ENCODE assay signal across 19 mouse cellular contexts in the genomic region with DNA sequence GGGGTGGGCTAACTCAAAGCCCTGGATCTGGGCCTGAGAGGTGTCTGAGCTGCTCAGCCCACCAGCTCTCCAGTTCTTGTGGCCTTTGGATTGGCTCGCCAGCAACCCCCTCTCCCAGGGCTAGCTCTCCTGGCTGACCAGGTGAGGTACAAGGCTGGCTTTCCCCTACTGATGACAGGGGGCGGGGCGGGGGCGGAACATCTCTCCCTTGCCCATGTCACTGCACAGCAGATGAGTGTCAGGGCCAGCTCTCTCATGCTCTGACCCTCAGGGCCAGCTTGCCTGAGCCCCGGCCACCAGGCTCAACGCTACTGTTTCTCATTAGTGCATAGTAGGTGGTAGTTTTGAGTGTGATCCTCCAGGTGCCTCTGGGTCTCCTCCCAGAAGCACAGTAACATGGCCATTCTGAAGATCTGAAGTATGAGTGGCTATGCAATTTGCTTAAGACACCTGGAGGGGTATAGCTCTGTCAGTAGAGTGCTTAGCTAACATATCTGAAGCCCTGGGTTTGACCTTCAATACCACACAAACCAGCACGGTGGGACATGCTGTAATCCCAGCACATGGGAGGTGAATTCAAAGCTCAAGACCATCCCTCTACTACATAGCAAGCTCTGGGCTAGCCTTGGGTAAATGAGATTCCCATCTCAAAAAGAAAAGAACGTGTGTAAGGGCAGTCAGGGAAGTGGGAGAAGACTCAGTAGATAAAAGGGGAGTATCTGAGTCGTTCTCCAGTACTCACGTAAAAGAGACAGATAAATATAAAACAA. TPM values are rescaled to one million over a fixed set of nuclear protein-coding genes. Genes with fewer than 3 reads are reported as not detected.
DNase-seq lines count a peak whose midpoint lies in the region; ATAC-seq and TF ChIP-seq lines count a peak whose summit lies in the region.
"Had no signal": no experiment of that assay in that cellular context is flagged by ENCODE, and none has a peak within 500 bp of the region (broad histone marks: within the 10 kb centered on the region; RNA-seq: fewer than 3 reads in every experiment).

No protein-coding gene starts in this region.

- H3K4me3 ChIP-seq in forebrain, embryonic 11.5 days (ENCODE audit: low read depth, low read length) = no peak overlapping the region
- no peak overlapping the region for H3K4me3 ChIP-seq in forebrain, embryonic 10.5 days
- H3K4me3 ChIP-seq in midbrain, embryonic 11.5 days (ENCODE audit: low read depth, low read length) = no peak overlapping the region
- H3K4me3 ChIP-seq in midbrain, embryonic 14.5 days (replicated peaks; ENCODE audit: low read depth, low read length) = no peak overlapping the region
- H3K4me3 ChIP-seq in liver, embryonic 13.5 days (replicated peaks) = no peak overlapping the region
- H3K4me3 ChIP-seq in lung, postnatal 0 days (ENCODE audit: low read depth, low read length) = no peak overlapping the region
- H3K4me3 ChIP-seq: embryonic facial prominence, embryonic 13.5 days; heart, embryonic 15.5 days; stomach, embryonic 15.5 days had no signal

- no peak overlapping the region for H3K4me2 ChIP-seq in forebrain, embryonic 11.5 days (ENCODE audit: low read depth, low read length, severe bottlenecking)
- H3K4me2 ChIP-seq in midbrain, embryonic 11.5 days = no peak overlapping the region
- no peak overlapping the region for H3K4me2 ChIP-seq in midbrain, embryonic 14.5 days (ENCODE audit: low read length)
- peak overlapping the region; percentile 41 for H3K4me2 ChIP-seq in liver, embryonic 13.5 days
- H3K4me2 ChIP-seq in lung, postnatal 0 days (replicated peaks; ENCODE audit: low read depth, low read length) = no peak overlapping the region
- H3K4me2 ChIP-seq: embryonic facial prominence, embryonic 13.5 days; heart, embryonic 15.5 days; stomach, embryonic 15.5 days had no signal

- H3K36me3 ChIP-seq in forebrain, embryonic 11.5 days (ENCODE audit: control insufficient read depth, insufficient read depth, low read length) = no peaks in the 10 kb centered on the region
- H3K36me3 ChIP-seq in forebrain, embryonic 10.5 days (replicated peaks) = no peaks in the 10 kb centered on the region
- no peaks in the 10 kb centered on the region for H3K36me3 ChIP-seq in midbrain, embryonic 11.5 days (ENCODE audit: control insufficient read depth, insufficient read depth, low read length)
- no peaks in the 10 kb centered on the region for H3K36me3 ChIP-seq in midbrain, embryonic 14.5 days (ENCODE audit: control insufficient read depth, insufficient read depth, low read length)
- no peaks in the 10 kb centered on the region for H3K36me3 ChIP-seq in liver, embryonic 13.5 days
- no peaks in the 10 kb centered on the region for H3K36me3 ChIP-seq in lung, postnatal 0 days (ENCODE audit: insufficient read depth, low read length)
- H3K36me3 ChIP-seq: embryonic facial prominence, embryonic 13.5 days; heart, embryonic 15.5 days; stomach, embryonic 15.5 days had no signal

- TF ChIP-seq EP300 in lung, postnatal 0 days (IDR thresholded peaks at IDR 0.05) = no peak

- H3K9me3 ChIP-seq in forebrain, embryonic 11.5 days (ENCODE audit: control insufficient read depth, low read length) = no peaks in the 10 kb centered on the region
- H3K9me3 ChIP-seq in forebrain, embryonic 10.5 days = no peaks in the 10 kb centered on the region
- no peaks in the 10 kb centered on the region for H3K9me3 ChIP-seq in midbrain, embryonic 11.5 days (ENCODE audit: control insufficient read depth, low read length)
- no peaks in the 10 kb centered on the region for H3K9me3 ChIP-seq in midbrain, embryonic 14.5 days (ENCODE audit: control insufficient read depth, low read length)
- no peaks in the 10 kb centered on the region for H3K9me3 ChIP-seq in liver, embryonic 13.5 days (replicated peaks)
- H3K9me3 ChIP-seq in lung, postnatal 0 days (ENCODE audit: low read length) = no peaks in the 10 kb centered on the region
- H3K9me3 ChIP-seq: embryonic facial prominence, embryonic 13.5 days; heart, embryonic 15.5 days; stomach, embryonic 15.5 days had no signal

- H3K27ac ChIP-seq in forebrain, embryonic 11.5 days (ENCODE audit: low read depth, low read length) = no peak overlapping the region
- H3K27ac ChIP-seq in forebrain, embryonic 10.5 days = no peak overlapping the region
- no peak overlapping the region for H3K27ac ChIP-seq in midbrain, embryonic 11.5 days (ENCODE audit: low read depth, low read length)
- no peak overlapping the region for H3K27ac ChIP-seq in midbrain, embryonic 14.5 days (replicated peaks; ENCODE audit: low read depth, low read length)
- H3K27ac ChIP-seq in liver, embryonic 13.5 days = no peak overlapping the region
- H3K27ac ChIP-seq in lung, postnatal 0 days (ENCODE audit: low read length) = no peak overlapping the region
- H3K27ac ChIP-seq: embryonic facial prominence, embryonic 13.5 days; heart, embryonic 15.5 days; macrophage; stomach, embryonic 15.5 days had no signal

- H3K27me3 ChIP-seq in forebrain, embryonic 11.5 days (ENCODE audit: control insufficient read depth, insufficient read depth, low read length) = no peaks in the 10 kb centered on the region
- 0 out of 2 replicates have a peak, but pooled peaks cover 8% of the 10 kb centered on the region for H3K27me3 ChIP-seq in forebrain, embryonic 10.5 days (ENCODE audit: poor library complexity, severe bottlenecking)
- no peaks in the 10 kb centered on the region for H3K27me3 ChIP-seq in midbrain, embryonic 11.5 days (ENCODE audit: control insufficient read depth, insufficient read depth, low read length)
- H3K27me3 ChIP-seq in midbrain, embryonic 14.5 days (ENCODE audit: control insufficient read depth, insufficient read depth, low read length) = no peaks in the 10 kb centered on the region
- no peaks in the 10 kb centered on the region for H3K27me3 ChIP-seq in liver, embryonic 13.5 days
- H3K27me3 ChIP-seq in lung, postnatal 0 days (replicated peaks; ENCODE audit: insufficient read depth, low read length) = no peaks in the 10 kb centered on the region
- H3K27me3 ChIP-seq: embryonic facial prominence, embryonic 13.5 days; heart, embryonic 15.5 days; stomach, embryonic 15.5 days had no signal

- no peak for TF ChIP-seq CTCF in lung, postnatal 0 days (IDR thresholded peaks at IDR 0.05)

- 0 out of 2 replicates have a peak, but pooled peaks have one; percentile 27 for ATAC-seq in forebrain, embryonic 11.5 days (replicated peaks; ENCODE audit: low FRiP score)
- ATAC-seq in midbrain, embryonic 11.5 days (ENCODE audit: low FRiP score) = 0 out of 2 replicates have a peak, but pooled peaks have one; percentile 16
- no peak for ATAC-seq in midbrain, embryonic 14.5 days (ENCODE audit: low FRiP score, low TSS enrichment)
- peak; percentile 53 for ATAC-seq in liver, embryonic 13.5 days (ENCODE audit: low read depth)
- ATAC-seq in lung, postnatal 0 days = no peak
- ATAC-seq: Patski had no signal

- H3K4me1 ChIP-seq in forebrain, embryonic 11.5 days (replicated peaks; ENCODE audit: control insufficient read depth, insufficient read depth, low read length) = no peaks in the 10 kb centered on the region
- no peaks in the 10 kb centered on the region for H3K4me1 ChIP-seq in forebrain, embryonic 10.5 days
- H3K4me1 ChIP-seq in midbrain, embryonic 11.5 days (ENCODE audit: control insufficient read depth, insufficient read depth, low read length) = no peaks in the 10 kb centered on the region
- H3K4me1 ChIP-seq in midbrain, embryonic 14.5 days (ENCODE audit: control insufficient read depth, insufficient read depth, low read length) = no peaks in the 10 kb centered on the region
- H3K4me1 ChIP-seq in liver, embryonic 13.5 days (replicated peaks) = no peaks in the 10 kb centered on the region
- no peaks in the 10 kb centered on the region for H3K4me1 ChIP-seq in lung, postnatal 0 days (ENCODE audit: insufficient read depth, low read depth, low read length)
- H3K4me1 ChIP-seq: embryonic facial prominence, embryonic 13.5 days; heart, embryonic 15.5 days; stomach, embryonic 15.5 days had no signal

- WGBS in forebrain, embryonic 11.5 days = 74% methylated on average over 10 of the region's 10 CpGs
- WGBS in forebrain, embryonic 10.5 days = 78% methylated on average over 10 of the region's 10 CpGs
- 81% methylated on average over 10 of the region's 10 CpGs for WGBS in midbrain, embryonic 11.5 days
- WGBS in midbrain, embryonic 14.5 days = 80% methylated on average over 10 of the region's 10 CpGs
- 64% methylated on average over 10 of the region's 10 CpGs for WGBS in liver, embryonic 13.5 days (ENCODE audit: insufficient replicate concordance)
- WGBS in lung, postnatal 0 days = 64% methylated on average over 10 of the region's 10 CpGs

- no peak overlapping the region for H3K9ac ChIP-seq in forebrain, embryonic 11.5 days (ENCODE audit: low read length)
- H3K9ac ChIP-seq in midbrain, embryonic 11.5 days (ENCODE audit: low read length) = no peak overlapping the region
- no peak overlapping the region for H3K9ac ChIP-seq in midbrain, embryonic 14.5 days (replicated peaks; ENCODE audit: low read length)
- no peak overlapping the region for H3K9ac ChIP-seq in liver, embryonic 13.5 days
- no peak overlapping the region for H3K9ac ChIP-seq in lung, postnatal 0 days (replicated peaks; ENCODE audit: low read depth)
- H3K9ac ChIP-seq: embryonic facial prominence, embryonic 13.5 days; heart, embryonic 15.5 days; stomach, embryonic 15.5 days had no signal

- no peak for DNase-seq in forebrain, embryonic 11.5 days (ENCODE audit: low spot score)
- no peak for DNase-seq in forebrain, embryonic 10.5 days (ENCODE audit: extremely low spot score, low spot score)
- no peak for DNase-seq in midbrain, embryonic 11.5 days (ENCODE audit: low spot score, missing footprints)
- no peak for DNase-seq in midbrain, embryonic 14.5 days
- DNase-seq in liver, embryonic 13.5 days = no peak
- DNase-seq in spleen, postnatal 10 days (ENCODE audit: low spot score in 2 of 2) = no peak
- no peak for DNase-seq in lung, postnatal 0 days (ENCODE audit: low spot score)
- DNase-seq in left cerebral cortex, adult 11 months (ENCODE audit: low spot score) = no peak
- DNase-seq: cerebellum, postnatal 36 days; kidney, postnatal 4 days; thymus, postnatal 25 days had no signal

RNA-seq across cellular contexts. Expression of gene Smim13, which starts 11.4 kb away (rescaled TPM):
- polyA plus RNA-seq in forebrain, embryonic 11.5 days (2014; fragmentation: Nextera tagmentation; extraction: Ambion mirVana) = 13.1 and 14.3 TPM in 2 replicates
- 9.8 and 9.9 TPM in 2 replicates for polyA plus RNA-seq in forebrain, embryonic 10.5 days (2016; fragmentation: Nextera tagmentation; extraction: Ambion mirVana)
- polyA plus RNA-seq in midbrain, embryonic 11.5 days (2014; fragmentation: Nextera tagmentation; extraction: Ambion mirVana) = 13.2 and 13.7 TPM in 2 replicates
- 22.7 and 23.2 TPM in 2 replicates for polyA plus RNA-seq in midbrain, embryonic 14.5 days (2014; fragmentation: Nextera tagmentation; extraction: Ambion mirVana)
- 5.4 and 6.6 TPM in 2 replicates for polyA plus RNA-seq in liver, embryonic 13.5 days (2015; fragmentation: Nextera tagmentation; extraction: Ambion mirVana)
- polyA plus RNA-seq in lung, postnatal 0 days (2015; fragmentation: Nextera tagmentation; extraction: Ambion mirVana) = 8.2 and 9.0 TPM in 2 replicates

RNA-seq across cellular contexts. Expression of gene Elovl2, which starts 18.0 kb away (rescaled TPM):
- 52.8 and 55.4 TPM in 2 replicates for polyA plus RNA-seq in forebrain, embryonic 11.5 days (2014; fragmentation: Nextera tagmentation; extraction: Ambion mirVana)
- polyA plus RNA-seq in forebrain, embryonic 10.5 days (2016; fragmentation: Nextera tagmentation; extraction: Ambion mirVana) = 46.0 and 50.9 TPM in 2 replicates
- 48.3 and 56.3 TPM in 2 replicates for polyA plus RNA-seq in midbrain, embryonic 11.5 days (2014; fragmentation: Nextera tagmentation; extraction: Ambion mirVana)
- polyA plus RNA-seq in midbrain, embryonic 14.5 days (2014; fragmentation: Nextera tagmentation; extraction: Ambion mirVana) = 44.6 and 48.3 TPM in 2 replicates
- polyA plus RNA-seq in liver, embryonic 13.5 days (2015; fragmentation: Nextera tagmentation; extraction: Ambion mirVana) = 24.3 and 34.8 TPM in 2 replicates
- polyA plus RNA-seq in lung, postnatal 0 days (2015; fragmentation: Nextera tagmentation; extraction: Ambion mirVana) = 0.39 TPM in 2 replicates
- polyA plus RNA-seq: Patski had no signal

RNA-seq across cellular contexts. Expression of gene Gm17364, which starts 35.6 kb away (rescaled TPM):
- not detected in 2 replicates for polyA plus RNA-seq in forebrain, embryonic 11.5 days (2014; fragmentation: Nextera tagmentation; extraction: Ambion mirVana)
- polyA plus RNA-seq in forebrain, embryonic 10.5 days (2016; fragmentation: Nextera tagmentation; extraction: Ambion mirVana) = not detected in 2 replicates
- polyA plus RNA-seq in midbrain, embryonic 11.5 days (2014; fragmentation: Nextera tagmentation; extraction: Ambion mirVana) = not detected in 2 replicates
- polyA plus RNA-seq in midbrain, embryonic 14.5 days (2014; fragmentation: Nextera tagmentation; extraction: Ambion mirVana) = not detected in 2 replicates
- polyA plus RNA-seq in liver, embryonic 13.5 days (2015; fragmentation: Nextera tagmentation; extraction: Ambion mirVana) = not detected in 2 replicates
- not detected in 2 replicates for polyA plus RNA-seq in lung, postnatal 0 days (2015; fragmentation: Nextera tagmentation; extraction: Ambion mirVana)
- polyA plus RNA-seq: embryonic facial prominence, embryonic 13.5 days; heart, embryonic 15.5 days; intestine, embryonic 14.5 days; limb, embryonic 14.5 days; macrophage; Patski; small intestine, adult 2 months; stomach, embryonic 15.5 days had no signal

Comparison
In these comparisons a context has a peak if more than half of its experiments do, and no peak if none do; other contexts are left out.
1. ATAC-seq: peak in forebrain, embryonic 11.5 days (single experiment), midbrain, embryonic 11.5 days (single experiment) and liver, embryonic 13.5 days (single experiment); none in midbrain, embryonic 14.5 days (single experiment) and lung, postnatal 0 days (single experiment).
2. RNA of gene Elovl2, which starts 18.0 kb away (polyA plus RNA-seq): 52.8 to 55.4 TPM in forebrain, embryonic 11.5 days, 48.3 to 56.3 TPM in midbrain, embryonic 11.5 days, 44.6 to 48.3 TPM in midbrain, embryonic 14.5 days, 46.0 to 50.9 TPM in forebrain, embryonic 10.5 days and 24.3 to 34.8 TPM in liver, embryonic 13.5 days; 0.39 TPM in lung, postnatal 0 days; every median in the first group is over 10 times any median in the second.